Mouse (Mus musculus) fat pad, adult 2 months (tissue): ENCODE measurements around the gene Kcnj8.

Experiments used
- DNase-seq: peaks from one replicate; pipeline ENCODE4 v3.0.0-alpha.2; 2011; ENCODE audit warnings: low read depth, low spot score; ENCODE audit errors: extremely low read depth

The Kcnj8 gene

GRCm38 (mm10) chr6:142571055-142571618 is at the start of gene Kcnj8:
Kcnj8 (minus strand) TSS chr6:142571614.
- no peak for DNase-seq

- no peak for DNase-seq
These were observed 45.2 kb upstream of the Kcnj8 start for GRCm38 (mm10) chr6:142616659-142617058.

GRCm38 (mm10) chr6:142614324-142614723 is 42.9 kb upstream of the Kcnj8 start:
- DNase-seq, result peak; percentile 34

- DNase-seq, result no peak
These were observed 41.0 kb upstream of the Kcnj8 start for GRCm38 (mm10) chr6:142612366-142612765.

GRCm38 (mm10) chr6:142609401-142610373 is 38.3 kb upstream of the Kcnj8 start:
- DNase-seq, result no peak

- DNase-seq, result no peak
These were observed 35.7 kb upstream of the Kcnj8 start for GRCm38 (mm10) chr6:142607080-142607479.

GRCm38 (mm10) chr6:142602772-142603171 is 31.4 kb upstream of the Kcnj8 start:
- no peak for DNase-seq

- no peak for DNase-seq
These were observed 7.4 kb upstream of the Kcnj8 start for GRCm38 (mm10) chr6:142578831-142579230.

GRCm38 (mm10) chr6:142577801-142578200 is 6.4 kb upstream of the Kcnj8 start:
- DNase-seq, result no peak

- no peak for DNase-seq
These were observed 1.5 kb upstream of the Kcnj8 start for GRCm38 (mm10) chr6:142572876-142573275.

GRCm38 (mm10) chr6:142571629-142572360 is 381 bp upstream of the Kcnj8 start:
- no peak for DNase-seq

- DNase-seq, result no peak
These were observed 1.2 kb downstream of the Kcnj8 start for GRCm38 (mm10) chr6:142570046-142570770.

GRCm38 (mm10) chr6:142568713-142569357 is 2.6 kb downstream of the Kcnj8 start:
- no peak for DNase-seq

- no peak for DNase-seq
These were observed 4.0 kb downstream of the Kcnj8 start for GRCm38 (mm10) chr6:142567452-142567851.

GRCm38 (mm10) chr6:142564746-142565145 is 6.7 kb downstream of the Kcnj8 start:
- DNase-seq, result no peak

GRCm38 (mm10) chr6:142561151-142561550 is 10.3 kb downstream of the Kcnj8 start:
- no peak for DNase-seq

GRCm38 (mm10) chr6:142558772-142559679 is 12.4 kb downstream of the Kcnj8 start:
- no peak for DNase-seq

- DNase-seq, result no peak
These were observed 13.3 kb downstream of the Kcnj8 start for GRCm38 (mm10) chr6:142558076-142558475.

GRCm38 (mm10) chr6:142555988-142556387 is 15.4 kb downstream of the Kcnj8 start:
- DNase-seq, result no peak
